Mouse (Mus musculus) brain, embryonic 18.5 days (tissue): ENCODE data around the gene Sgtb.

Experiments used
- DNase-seq: peaks from one replicate; pipeline ENCODE4 v3.0.0-alpha.2; 2012; ENCODE audit warnings: low read depth, low spot score

Gene Sgtb

DNA sequence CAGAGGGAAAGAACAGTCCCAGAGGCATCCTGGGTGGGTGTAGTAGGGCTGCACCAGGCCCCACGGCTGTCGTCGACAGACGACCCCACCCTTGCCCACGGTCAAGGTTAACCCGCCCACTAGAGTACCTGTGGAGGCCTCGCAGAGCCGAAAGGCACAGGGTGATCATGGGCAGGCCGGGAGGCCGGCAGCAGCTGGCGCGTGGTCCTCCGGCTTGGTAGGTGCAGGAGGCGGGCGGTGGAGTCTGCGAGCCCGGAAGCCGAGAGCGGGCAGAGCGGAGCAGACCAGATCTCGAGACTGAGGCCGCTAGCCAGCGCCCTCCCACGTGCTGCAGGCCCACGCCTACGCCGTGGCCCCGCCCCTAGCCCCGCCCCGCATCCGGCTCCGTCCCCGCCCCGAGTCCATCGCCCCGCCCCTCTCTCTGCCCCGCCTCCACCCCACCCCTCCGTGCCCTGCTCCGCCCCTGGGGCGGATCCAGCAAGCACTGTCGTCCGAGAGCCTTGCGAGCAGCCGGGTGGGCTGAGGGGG lies at the start of gene Sgtb, which contains the start of gene Nln:
TSS of gene Sgtb (plus strand) at position 454 of the 528 bp plus-strand sequence.
TSS of gene Nln (minus strand) at position 327 of the 528 bp plus-strand sequence.
- DNase-seq: peak; percentile 80

GRCm38 (mm10) chr13:104060231-104060630 lies 49.3 kb upstream of the Sgtb start:
- DNase-seq: no peak

DNA sequence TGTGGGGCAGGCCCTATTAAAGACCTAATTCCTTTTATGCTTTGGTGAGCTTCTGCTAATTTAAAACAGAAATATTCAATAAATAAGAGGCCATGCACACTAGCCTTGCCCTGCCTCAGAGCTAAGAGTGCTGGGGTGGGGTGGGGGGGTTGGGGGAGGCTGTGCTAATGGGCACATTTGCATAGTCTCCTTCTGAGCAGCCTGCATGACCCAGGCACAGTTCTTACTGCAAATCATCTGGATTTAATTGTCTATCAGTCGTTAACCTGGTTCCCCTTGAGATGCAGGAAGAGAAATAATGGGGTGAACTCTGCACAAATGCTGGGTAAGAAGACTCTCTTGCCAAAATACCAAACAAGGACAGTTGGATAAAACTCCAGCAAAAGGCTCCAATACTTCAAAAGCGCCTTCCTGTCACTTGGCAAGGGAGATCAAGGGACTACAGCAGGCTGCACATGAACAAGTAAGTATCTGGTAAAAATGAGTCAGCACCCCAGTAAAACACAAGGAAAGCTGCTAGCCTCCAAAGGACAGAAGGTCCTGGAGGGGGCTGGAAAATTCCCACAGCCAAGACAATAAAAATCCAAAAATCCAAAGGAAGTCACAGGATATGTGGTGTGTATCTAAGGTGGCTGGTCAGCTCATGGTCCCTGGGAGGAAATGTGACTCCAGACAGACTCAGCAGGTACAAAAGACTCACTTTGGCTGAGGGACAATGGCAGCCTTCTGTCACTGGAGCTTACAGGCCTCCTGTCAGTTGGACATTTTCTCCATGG lies 47.4 kb upstream of the Sgtb start:
- DNase-seq: no peak

- no peak for DNase-seq
Observed at GRCm38 (mm10) chr13:104063061-104063460, 46.5 kb upstream of the Sgtb start.

- DNase-seq: no peak
Observed at GRCm38 (mm10) chr13:104065649-104066347, 43.7 kb upstream of the Sgtb start.

DNA sequence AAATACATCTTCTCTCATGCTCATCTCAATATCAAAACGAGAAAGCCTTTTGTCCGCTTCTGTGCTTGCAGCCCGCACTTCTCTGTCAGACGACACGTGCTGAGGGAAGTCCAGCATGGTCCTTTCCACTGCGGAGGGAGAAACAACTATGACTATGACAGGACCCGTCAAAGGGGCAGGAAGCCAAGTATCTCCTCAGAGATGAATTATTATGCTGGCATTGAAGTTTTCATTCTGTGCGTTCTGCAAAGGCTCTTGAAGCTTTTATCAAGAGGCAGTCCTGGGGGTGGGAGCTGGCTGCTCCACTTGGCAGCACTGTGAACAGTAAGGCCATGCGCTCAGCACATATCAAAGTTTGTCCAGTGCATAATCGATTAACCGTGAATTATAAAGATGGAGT lies 40.3 kb upstream of the Sgtb start:
- DNase-seq: no peak

DNA sequence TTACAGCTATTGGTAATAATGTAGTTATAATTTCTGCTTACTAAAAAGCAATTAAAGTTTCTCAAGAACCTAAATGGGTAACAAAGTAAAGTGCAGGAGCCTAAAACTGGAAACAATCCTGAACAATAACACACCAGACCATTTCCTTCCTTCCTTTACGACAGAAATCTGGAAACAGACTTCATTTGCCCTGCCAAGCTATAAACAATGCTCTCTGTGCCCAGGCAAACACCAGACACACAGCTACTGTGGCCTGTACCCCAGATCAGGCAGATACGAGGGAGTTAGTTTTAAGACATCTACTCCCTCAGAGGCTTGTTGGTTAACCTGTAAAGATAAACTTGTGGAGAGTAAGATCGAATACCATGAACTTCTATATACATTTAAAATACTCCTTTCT lies 38.8 kb upstream of the Sgtb start:
- DNase-seq: no peak

- no peak for DNase-seq
Observed at GRCm38 (mm10) chr13:104072351-104072750, 37.2 kb upstream of the Sgtb start.

GRCm38 (mm10) chr13:104074230-104074629 lies 35.3 kb upstream of the Sgtb start:
- no peak for DNase-seq

- no peak for DNase-seq
Observed at GRCm38 (mm10) chr13:104074731-104075130, 34.8 kb upstream of the Sgtb start.

- DNase-seq: no peak
Observed at GRCm38 (mm10) chr13:104076993-104077392, 32.5 kb upstream of the Sgtb start.

GRCm38 (mm10) chr13:104082504-104082903 lies 27.0 kb upstream of the Sgtb start:
- no peak for DNase-seq

- DNase-seq: no peak
Observed at GRCm38 (mm10) chr13:104084600-104084999, 24.9 kb upstream of the Sgtb start.

- no peak for DNase-seq
Observed at GRCm38 (mm10) chr13:104089387-104089786, 20.2 kb upstream of the Sgtb start.

DNA sequence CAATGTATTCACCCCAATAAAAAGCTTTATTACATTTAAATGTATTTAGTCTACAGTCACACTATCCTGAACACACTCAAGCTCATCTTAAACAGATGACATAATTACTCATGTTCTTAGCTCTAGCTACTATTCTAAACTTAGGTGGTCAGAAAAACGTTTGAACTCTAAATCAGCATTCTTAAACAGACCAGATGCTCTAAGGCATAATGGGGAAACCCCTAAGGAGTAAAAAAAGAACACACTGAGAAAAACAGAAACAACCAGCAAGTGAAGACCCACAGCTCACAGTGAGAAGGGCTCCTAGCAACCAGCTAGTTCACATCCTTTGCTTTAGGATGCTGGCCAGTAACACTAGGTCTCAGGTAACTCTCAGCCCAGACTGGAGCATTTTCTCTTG lies 17.8 kb upstream of the Sgtb start:
- DNase-seq: no peak

- DNase-seq: no peak
Observed at GRCm38 (mm10) chr13:104094531-104095385, 14.8 kb upstream of the Sgtb start.

GRCm38 (mm10) chr13:104095955-104096354 lies 13.6 kb upstream of the Sgtb start:
- no peak for DNase-seq

DNA sequence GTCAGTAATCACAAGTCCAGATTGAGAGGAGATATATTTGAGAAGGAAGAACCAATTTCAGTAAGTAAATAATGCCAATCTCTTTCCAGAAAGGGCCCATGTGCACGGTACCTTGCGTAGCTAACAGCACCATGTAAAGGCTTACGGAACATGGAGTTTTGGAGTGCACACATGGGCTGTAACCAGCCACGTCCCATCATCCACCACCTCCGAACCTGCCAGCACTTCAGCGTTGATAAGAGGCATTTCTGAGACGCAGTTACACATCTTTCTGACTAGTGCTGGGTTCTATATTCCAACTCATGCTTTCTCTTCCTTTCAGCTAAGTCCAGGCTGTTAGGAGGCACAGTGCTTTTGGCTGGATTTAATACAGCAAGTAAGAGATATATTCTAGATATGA lies 12.4 kb upstream of the Sgtb start:
- DNase-seq: no peak

- DNase-seq: no peak
Observed at GRCm38 (mm10) chr13:104100416-104100815, 9.1 kb upstream of the Sgtb start.

- DNase-seq: no peak
Observed at GRCm38 (mm10) chr13:104101606-104102235, 7.8 kb upstream of the Sgtb start.

DNA sequence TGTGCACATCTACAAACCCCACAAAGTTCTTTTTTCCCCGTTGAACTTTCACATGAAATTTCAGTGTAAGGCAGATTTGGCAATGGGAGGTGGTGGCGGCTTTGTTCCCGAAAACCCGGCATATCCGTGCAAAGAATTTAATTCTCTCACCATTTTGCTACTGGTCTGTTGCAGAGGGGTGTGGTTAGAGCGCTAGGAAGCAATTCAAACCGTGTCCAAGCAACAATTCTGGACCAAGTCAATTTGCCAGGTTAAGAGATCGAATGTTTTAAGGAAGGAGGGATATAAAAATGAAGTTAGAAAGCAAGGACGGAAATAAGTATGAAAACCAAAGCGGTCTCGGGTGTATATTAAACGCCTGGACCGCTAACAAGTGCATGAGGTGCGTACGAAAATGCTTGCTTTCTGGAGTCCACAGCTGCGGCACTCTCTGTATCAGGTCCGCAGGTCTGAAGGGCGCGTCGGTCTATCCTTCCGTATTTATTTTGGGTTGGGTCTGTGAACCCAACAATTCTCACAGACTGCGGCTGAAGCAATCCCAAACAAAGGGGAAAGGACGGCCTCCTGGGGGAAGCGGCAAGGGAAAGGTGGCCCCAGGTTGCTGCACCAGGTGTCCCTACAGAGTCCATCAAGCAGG lies 772 bp upstream of the Sgtb start:
- no peak for DNase-seq
